Mouse (Mus musculus): ENCODE measurements around the gene Mgst2.

DNA sequence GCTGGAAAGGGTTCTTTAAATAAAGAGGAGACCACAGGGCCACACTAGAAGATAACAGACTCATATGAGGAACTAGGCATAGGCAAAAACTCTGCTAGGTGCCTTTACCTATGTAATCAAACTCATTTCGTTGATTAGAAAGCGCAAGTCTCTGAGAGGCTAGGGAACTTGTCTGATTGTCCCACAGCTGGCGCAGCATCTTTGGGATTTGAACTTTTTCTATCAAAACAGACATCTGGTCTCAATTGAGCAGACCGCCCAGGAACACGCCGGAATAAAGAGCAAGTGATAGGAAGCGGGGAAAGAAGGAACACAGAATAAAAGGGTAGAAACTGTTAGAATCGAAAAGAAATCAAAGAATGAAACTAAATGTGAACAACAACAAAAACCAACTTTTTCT lies 43.3 kb downstream of the Mgst2 start:
- no peak for TF ChIP-seq MAX (IDR thresholded peaks at IDR 0.05; ENCODE audit: low read length)
- no peak for TF ChIP-seq TCF12 (IDR thresholded peaks at IDR 0.05; ENCODE audit: low read depth, low read length)
- TF ChIP-seq POLR2AphosphoS2 (IDR thresholded peaks at IDR 0.05; ENCODE audit: low read depth, low read length), result no peak
- TF ChIP-seq JUN (IDR thresholded peaks at IDR 0.05; ENCODE audit: insufficient read depth, low read depth, low read length), result no peak
